Mouse (Mus musculus): ENCODE results near the gene Map4.
"Not testable (repeated sequence)": the region's sequence is repeated elsewhere in the genome, so short reads cannot be mapped to it uniquely, and the experiment has no call there.

The Map4 gene

GRCm38 (mm10) chr9:110062861-110063260, 131.6 kb downstream of the Map4 start:
- DNase-seq (ENCODE audit: low spot score), result no peak

GRCm38 (mm10) chr9:110064641-110065040, 133.4 kb downstream of the Map4 start:
- DNase-seq (ENCODE audit: low spot score), result no peak

- no peak for DNase-seq (ENCODE audit: low spot score)
Observed at GRCm38 (mm10) chr9:110068745-110069144, 137.5 kb downstream of the Map4 start.

- DNase-seq (ENCODE audit: low spot score), result no peak
Observed at GRCm38 (mm10) chr9:110070358-110070757, 139.1 kb downstream of the Map4 start.

- DNase-seq (ENCODE audit: low spot score), result no peak
Observed at GRCm38 (mm10) chr9:110071011-110071410, 139.8 kb downstream of the Map4 start.

GRCm38 (mm10) chr9:110071843-110072242, 140.6 kb downstream of the Map4 start:
- DNase-seq (ENCODE audit: low spot score), result peak; percentile 69

GRCm38 (mm10) chr9:110076468-110076867, 145.2 kb downstream of the Map4 start:
- DNase-seq (ENCODE audit: low spot score), result not testable (repeated sequence)

- DNase-seq (ENCODE audit: low spot score), result no peak
Observed at GRCm38 (mm10) chr9:110081066-110081465, 149.8 kb downstream of the Map4 start.

- no peak for DNase-seq (ENCODE audit: low spot score)
Observed at GRCm38 (mm10) chr9:110084201-110084964, 153.1 kb downstream of the Map4 start.

- DNase-seq (ENCODE audit: low spot score), result no peak
Observed at GRCm38 (mm10) chr9:110085693-110086092, 154.4 kb downstream of the Map4 start.

- no peak for DNase-seq (ENCODE audit: low spot score)
Observed at GRCm38 (mm10) chr9:110093303-110093702, 162.0 kb downstream of the Map4 start.

GRCm38 (mm10) chr9:110094761-110095160, 163.5 kb downstream of the Map4 start:
- no peak for DNase-seq (ENCODE audit: low spot score)

- DNase-seq (ENCODE audit: low spot score), result no peak
Observed at GRCm38 (mm10) chr9:110097791-110098190, 166.5 kb downstream of the Map4 start.

- peak; percentile 94 for DNase-seq (ENCODE audit: low spot score)
Observed at GRCm38 (mm10) chr9:110100627-110101600, 169.7 kb downstream of the Map4 start.

- no peak for DNase-seq (ENCODE audit: low spot score)
Observed at GRCm38 (mm10) chr9:110116353-110116976, 185.2 kb downstream of the Map4 start.

- DNase-seq (ENCODE audit: low spot score), result peak; percentile 88
Observed at GRCm38 (mm10) chr9:110116977-110117778, 185.9 kb downstream of the Map4 start, which contains the start of gene Smarcc1. Smarcc1 (plus strand) TSS chr9:110117708.

GRCm38 (mm10) chr9:110117779-110118139, 186.5 kb downstream of the Map4 start, which contains the start of gene Dhx30:
Dhx30 (minus strand) TSS chr9:110117830.
- DNase-seq (ENCODE audit: low spot score), result no peak

- DNase-seq (ENCODE audit: low spot score), result no peak
Observed at GRCm38 (mm10) chr9:110118249-110118648, 187.0 kb downstream of the Map4 start.

GRCm38 (mm10) chr9:110121424-110121823, 190.2 kb downstream of the Map4 start:
- DNase-seq (ENCODE audit: low spot score), result no peak

GRCm38 (mm10) chr9:110123322-110123721, 192.1 kb downstream of the Map4 start:
- no peak for DNase-seq (ENCODE audit: low spot score)

- not testable (repeated sequence) for DNase-seq (ENCODE audit: low spot score)
Observed at GRCm38 (mm10) chr9:110124008-110124540, 192.8 kb downstream of the Map4 start.

Data from urinary bladder, postnatal 14 days (tissue).